Mouse (Mus musculus): ENCODE measurements around the gene Plppr3. TPM values are rescaled to one million over a fixed set of nuclear protein-coding genes. Genes with fewer than 3 reads are reported as not detected.

Gene Plppr3
- polyA plus RNA-seq, 1 experiment from 2014 or later = 9.1 TPM

DNA sequence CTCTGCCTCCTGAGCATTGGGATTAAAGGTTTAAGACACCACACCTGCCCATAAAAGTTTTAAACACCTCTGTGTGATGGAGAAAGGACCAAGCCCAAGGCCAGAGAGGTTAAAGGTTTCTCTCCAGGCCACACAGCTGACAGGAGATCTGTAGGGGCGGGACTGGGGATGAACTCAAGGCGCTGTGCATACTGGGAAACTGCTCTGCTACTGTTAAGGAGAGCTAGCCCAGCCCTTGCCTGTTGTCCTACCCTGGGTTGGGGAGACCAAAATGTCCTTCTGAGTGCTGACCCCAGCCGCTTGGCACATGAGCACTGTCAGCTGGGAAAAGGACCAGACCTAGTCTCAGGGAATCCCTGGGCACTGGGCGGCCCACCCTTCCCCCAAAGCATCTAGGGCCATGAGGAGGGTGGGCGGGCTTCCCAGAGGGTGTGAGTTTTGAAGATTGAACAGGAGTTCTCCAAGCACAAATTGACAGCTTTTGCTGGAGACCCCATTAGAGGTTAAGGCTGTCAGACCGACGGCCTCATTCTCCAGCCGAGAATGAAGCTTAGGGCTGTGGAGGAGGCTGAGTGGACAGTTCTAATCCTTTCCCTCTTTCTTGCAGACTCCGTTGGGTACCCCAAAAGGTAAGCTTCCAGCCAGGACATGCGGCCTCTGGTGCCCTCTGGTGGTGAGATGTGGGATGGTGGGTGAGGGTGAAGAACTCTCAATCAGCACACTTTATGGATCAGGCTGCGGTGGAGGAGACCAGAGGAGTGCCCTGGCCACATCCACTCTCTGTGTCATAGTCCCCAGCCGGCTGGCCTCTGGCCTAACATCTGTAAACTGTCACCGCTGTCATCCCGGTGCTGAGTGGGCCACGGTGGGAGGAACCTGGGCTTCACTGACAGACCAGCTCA lies 62.4 kb downstream of the Plppr3 start:
- Histone ChIP-seq H3K27ac (ENCODE audit: low read length) (no peak overlapping the region), H3K4me1 (ENCODE audit: control insufficient read depth, insufficient read depth, low read length) (no peaks in the 10 kb centered on the region), H3K9me3 (replicated peaks; ENCODE audit: control insufficient read depth, low read length) (no peaks in the 10 kb centered on the region), H3K27me3 (ENCODE audit: control insufficient read depth, insufficient read depth, low read length) (no peaks in the 10 kb centered on the region), H3K9ac (ENCODE audit: low read length) (no peak overlapping the region), H3K4me2 (ENCODE audit: low read depth, low read length) (no peak overlapping the region), H3K4me3 (ENCODE audit: low read length) (no peak overlapping the region), H3K36me3 (ENCODE audit: control insufficient read depth, insufficient read depth) (no peaks in the 10 kb centered on the region)
- WGBS = 23% methylated on average over 15 of the region's 15 CpGs
- ATAC-seq (replicated peaks; ENCODE audit: extremely low read depth, insufficient read depth, low FRiP score) = 0 out of 2 replicates have a peak, but pooled peaks have one; percentile 12

Small RNA genes within 50 kb of the gene (microRNA-seq; reads per million reads assigned to microRNA genes)
- not detected for gene Mir6910

Other genes with a start within 250 kb of the Plppr3 start
- 2.0 and 2.6 TPM in 2 replicates for gene Shc2, start 236.7 kb downstream of the Plppr3 start, polyA plus RNA-seq (2015; fragmentation: Nextera tagmentation; extraction: Ambion mirVana)
- not detected in 2 replicates for gene Odf3l2, start 228.9 kb downstream of the Plppr3 start, polyA plus RNA-seq (2015; fragmentation: Nextera tagmentation; extraction: Ambion mirVana)
- gene Madcam1, start 210.1 kb downstream of the Plppr3 start, polyA plus RNA-seq (2015; fragmentation: Nextera tagmentation; extraction: Ambion mirVana) = 1.4 and 1.8 TPM in 2 replicates
- 45.5 and 47.0 TPM in 2 replicates for gene Tpgs1, start 205.3 kb downstream of the Plppr3 start, polyA plus RNA-seq (2015; fragmentation: Nextera tagmentation; extraction: Ambion mirVana)
- 98.0 and 101 TPM in 2 replicates for gene Cdc34, start 192.4 kb downstream of the Plppr3 start, polyA plus RNA-seq (2015; fragmentation: Nextera tagmentation; extraction: Ambion mirVana)
- gene Gzmm, start 185.6 kb downstream of the Plppr3 start, polyA plus RNA-seq (2015; fragmentation: Nextera tagmentation; extraction: Ambion mirVana) = 1.1 and 1.3 TPM in 2 replicates
- 1,046 and 1,072 TPM in 2 replicates for gene Bsg, start 170.1 kb downstream of the Plppr3 start, polyA plus RNA-seq (2015; fragmentation: Nextera tagmentation; extraction: Ambion mirVana)
- gene Hcn2, start 158.0 kb downstream of the Plppr3 start, polyA plus RNA-seq (2015; fragmentation: Nextera tagmentation; extraction: Ambion mirVana) = not detected in 2 replicates
- 36.1 and 36.3 TPM in 2 replicates for gene Polrmt, start 128.1 kb downstream of the Plppr3 start, polyA plus RNA-seq (2015; fragmentation: Nextera tagmentation; extraction: Ambion mirVana)
- 0.13 TPM in 1 of 2 replicates, not detected in the other for gene Fgf22, start 119.6 kb downstream of the Plppr3 start, polyA plus RNA-seq (2015; fragmentation: Nextera tagmentation; extraction: Ambion mirVana)
- gene Rnf126, start 107.7 kb downstream of the Plppr3 start, polyA plus RNA-seq (2015; fragmentation: Nextera tagmentation; extraction: Ambion mirVana) = 56.0 and 57.4 TPM in 2 replicates
- gene Fstl3, start 97.4 kb downstream of the Plppr3 start, polyA plus RNA-seq (2015; fragmentation: Nextera tagmentation; extraction: Ambion mirVana) = 22.6 and 26.7 TPM in 2 replicates
- gene Prss57, start 83.7 kb downstream of the Plppr3 start, polyA plus RNA-seq (2015; fragmentation: Nextera tagmentation; extraction: Ambion mirVana) = 2.9 and 7.9 TPM in 2 replicates
- gene Palm, start 81.1 kb downstream of the Plppr3 start, polyA plus RNA-seq (2015; fragmentation: Nextera tagmentation; extraction: Ambion mirVana) = 59.6 and 67.6 TPM in 2 replicates
- 1.8 and 1.9 TPM in 2 replicates for gene Misp, start 53.6 kb downstream of the Plppr3 start, polyA plus RNA-seq (2015; fragmentation: Nextera tagmentation; extraction: Ambion mirVana)
- gene Ptbp1, start 20.2 kb downstream of the Plppr3 start, polyA plus RNA-seq (2015; fragmentation: Nextera tagmentation; extraction: Ambion mirVana) = 125 and 146 TPM in 2 replicates
- 1.2 and 1.9 TPM in 2 replicates for gene Prtn3, start 158 bp downstream of the Plppr3 start, polyA plus RNA-seq (2015; fragmentation: Nextera tagmentation; extraction: Ambion mirVana)
- 0.20 and 1.1 TPM in 2 replicates for gene Elane, start 11.6 kb upstream of the Plppr3 start, polyA plus RNA-seq (2015; fragmentation: Nextera tagmentation; extraction: Ambion mirVana)
- gene Cfd, start 16.2 kb upstream of the Plppr3 start, polyA plus RNA-seq (2015; fragmentation: Nextera tagmentation; extraction: Ambion mirVana) = not detected in 2 replicates
- 44.9 and 45.2 TPM in 2 replicates for gene Med16, start 34.3 kb upstream of the Plppr3 start, polyA plus RNA-seq (2015; fragmentation: Nextera tagmentation; extraction: Ambion mirVana)
- gene Gm26602, start 36.2 kb upstream of the Plppr3 start, polyA plus RNA-seq (2015; fragmentation: Nextera tagmentation; extraction: Ambion mirVana) = 2.4 and 13.2 TPM in 2 replicates
- gene Kiss1r, start 42.3 kb upstream of the Plppr3 start, polyA plus RNA-seq (2015; fragmentation: Nextera tagmentation; extraction: Ambion mirVana) = 0.49 and 0.64 TPM in 2 replicates
- gene R3hdm4, start 46.6 kb upstream of the Plppr3 start, polyA plus RNA-seq (2015; fragmentation: Nextera tagmentation; extraction: Ambion mirVana) = 112 and 114 TPM in 2 replicates
- 1.5 and 2.3 TPM in 2 replicates for gene Arid3a, start 52.4 kb upstream of the Plppr3 start, polyA plus RNA-seq (2015; fragmentation: Nextera tagmentation; extraction: Ambion mirVana)
- gene Wdr18, start 85.5 kb upstream of the Plppr3 start, polyA plus RNA-seq (2015; fragmentation: Nextera tagmentation; extraction: Ambion mirVana) = 69.6 TPM in 2 replicates
- 0.25 and 0.35 TPM in 2 replicates for gene Grin3b, start 96.1 kb upstream of the Plppr3 start, polyA plus RNA-seq (2015; fragmentation: Nextera tagmentation; extraction: Ambion mirVana)
- 10.6 and 13.5 TPM in 2 replicates for gene Tmem259, start 109.7 kb upstream of the Plppr3 start, polyA plus RNA-seq (2015; fragmentation: Nextera tagmentation; extraction: Ambion mirVana)
- gene Cnn2, start 114.0 kb upstream of the Plppr3 start, polyA plus RNA-seq (2015; fragmentation: Nextera tagmentation; extraction: Ambion mirVana) = 218 and 255 TPM in 2 replicates
- 3.2 TPM in 2 replicates for gene Abca7, start 121.9 kb upstream of the Plppr3 start, polyA plus RNA-seq (2015; fragmentation: Nextera tagmentation; extraction: Ambion mirVana)
- 10.9 and 17.7 TPM in 2 replicates for gene Arhgap45, start 142.0 kb upstream of the Plppr3 start, polyA plus RNA-seq (2015; fragmentation: Nextera tagmentation; extraction: Ambion mirVana)
- gene Polr2e, start 165.2 kb upstream of the Plppr3 start, polyA plus RNA-seq (2015; fragmentation: Nextera tagmentation; extraction: Ambion mirVana) = 136 and 144 TPM in 2 replicates
- 668 and 748 TPM in 2 replicates for gene Gpx4, start 172.5 kb upstream of the Plppr3 start, polyA plus RNA-seq (2015; fragmentation: Nextera tagmentation; extraction: Ambion mirVana)
- 11.7 and 13.5 TPM in 2 replicates for gene Sbno2, start 230.9 kb upstream of the Plppr3 start, polyA plus RNA-seq (2015; fragmentation: Nextera tagmentation; extraction: Ambion mirVana)
- 13.8 and 15.3 TPM in 2 replicates for gene Stk11, start 241.2 kb upstream of the Plppr3 start, polyA plus RNA-seq (2015; fragmentation: Nextera tagmentation; extraction: Ambion mirVana)

Data from heart, embryonic 16.5 days (tissue).